ENCODE assay signal across 18 mouse cellular contexts in the genomic region with DNA sequence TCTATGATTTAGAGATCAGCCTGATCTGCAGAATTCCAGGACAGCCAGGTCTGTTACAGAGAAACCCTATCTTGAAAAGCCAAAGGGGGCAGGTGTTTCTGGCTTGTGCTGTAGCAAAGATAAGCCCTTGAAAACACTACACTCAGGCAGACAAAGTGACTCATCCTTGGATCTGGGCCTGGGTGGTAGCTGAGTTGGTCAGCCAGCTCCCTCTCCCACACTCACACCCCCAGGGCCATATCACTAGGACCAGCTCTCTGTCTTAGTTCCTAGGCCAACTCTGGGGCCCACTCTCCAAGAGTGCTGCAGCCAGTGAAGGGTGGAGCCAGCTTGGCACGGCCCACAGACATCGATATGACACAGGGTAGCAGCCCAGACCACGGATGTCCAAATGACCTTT. TPM values are rescaled to one million over a fixed set of nuclear protein-coding genes. Genes with fewer than 3 reads are reported as not detected.
DNase-seq lines count a peak whose midpoint lies in the region; ATAC-seq and TF ChIP-seq lines count a peak whose summit lies in the region.
"Had no signal": no experiment of that assay in that cellular context is flagged by ENCODE, and none has a peak within 500 bp of the region (broad histone marks: within the 10 kb centered on the region; RNA-seq: fewer than 3 reads in every experiment).

No protein-coding gene starts in this region.

- no peak overlapping the region for H3K27ac ChIP-seq in stomach, embryonic 14.5 days (ENCODE audit: low read length)
- H3K27ac ChIP-seq in stomach, postnatal 0 days (replicated peaks), result no peak overlapping the region
- H3K27ac ChIP-seq in liver, embryonic 14.5 days, result peak overlapping the region; percentile 3
- no peak overlapping the region for H3K27ac ChIP-seq in kidney, embryonic 14.5 days (ENCODE audit: low read depth, low read length)
- no peak overlapping the region for H3K27ac ChIP-seq in hindbrain, embryonic 16.5 days (ENCODE audit: low read depth, low read length)
- H3K27ac ChIP-seq: limb, embryonic 13.5 days had no signal

- no peak for DNase-seq in stomach, postnatal 0 days (ENCODE audit: low spot score)
- DNase-seq in adrenal gland, postnatal 36 days, result peak; percentile 24 to 39
- peak; percentile 31 to 50 (median 38) for DNase-seq in liver, embryonic 14.5 days (ENCODE audit: low read depth in 3 of 3, low spot score in 3 of 3)
- DNase-seq: cerebellum, postnatal 36 days; kidney, postnatal 10 days; lung, postnatal 14 days; right cerebral cortex, postnatal 25 days had no signal

- TF ChIP-seq CTCF in stomach, postnatal 0 days (IDR thresholded peaks at IDR 0.05; ENCODE audit: low read depth), result no peak
- TF ChIP-seq CTCF in liver, embryonic 14.5 days (IDR thresholded peaks at IDR 0.05; ENCODE audit: low read depth), result no peak

- H3K4me1 ChIP-seq in stomach, embryonic 14.5 days (ENCODE audit: control insufficient read depth, insufficient read depth, low read length), result no peaks in the 10 kb centered on the region
- H3K4me1 ChIP-seq in stomach, postnatal 0 days (replicated peaks; ENCODE audit: control insufficient read depth, insufficient read depth), result no peaks in the 10 kb centered on the region
- peaks cover 10 to 29% of the 10 kb centered on the region in 2 experiments for H3K4me1 ChIP-seq in liver, embryonic 14.5 days (replicated peaks; ENCODE audit: control insufficient read depth in 2 of 2, insufficient read depth in 2 of 2, low read length in 1 of 2)
- H3K4me1 ChIP-seq in kidney, embryonic 14.5 days (ENCODE audit: control insufficient read depth, insufficient read depth, low read length), result no peaks in the 10 kb centered on the region
- no peaks in the 10 kb centered on the region for H3K4me1 ChIP-seq in hindbrain, embryonic 16.5 days (ENCODE audit: control insufficient read depth, insufficient read depth, low read depth, low read length)
- H3K4me1 ChIP-seq: limb, embryonic 13.5 days had no signal

- H3K9me3 ChIP-seq in stomach, embryonic 14.5 days (ENCODE audit: control insufficient read depth, low read depth, low read length), result no peaks in the 10 kb centered on the region
- H3K9me3 ChIP-seq in stomach, postnatal 0 days (ENCODE audit: control insufficient read depth, low read length), result no peaks in the 10 kb centered on the region
- H3K9me3 ChIP-seq in liver, embryonic 14.5 days (ENCODE audit: control insufficient read depth, low read length), result no peaks in the 10 kb centered on the region
- no peaks in the 10 kb centered on the region for H3K9me3 ChIP-seq in kidney, embryonic 14.5 days (ENCODE audit: control insufficient read depth, low read length)
- no peaks in the 10 kb centered on the region for H3K9me3 ChIP-seq in hindbrain, embryonic 16.5 days (ENCODE audit: control insufficient read depth, low read length)
- H3K9me3 ChIP-seq: limb, embryonic 13.5 days had no signal

- WGBS in stomach, embryonic 14.5 days, result 85% methylated on average over 3 of the region's 3 CpGs
- WGBS in stomach, postnatal 0 days, result 79% methylated on average over 3 of the region's 3 CpGs
- 36% methylated on average over 3 of the region's 3 CpGs for WGBS in liver, embryonic 14.5 days (ENCODE audit: insufficient replicate concordance)
- WGBS in kidney, embryonic 14.5 days, result 74% methylated on average over 3 of the region's 3 CpGs
- whole genome bisulfite sequencing in hindbrain, embryonic 16.5 days, result 88% methylated on average over 3 of the region's 3 CpGs

- peak; percentile 53; the same call in 1 of the 2 replicates for ATAC-seq in stomach, embryonic 14.5 days (ENCODE audit: insufficient number of reproducible peaks, insufficient read depth, low FRiP score, low read depth)
- no peak for ATAC-seq in stomach, postnatal 0 days (ENCODE audit: low FRiP score, low TSS enrichment)
- peak; percentile 80 for ATAC-seq in liver, embryonic 14.5 days (ENCODE audit: insufficient read depth)
- no peak for ATAC-seq in kidney, embryonic 14.5 days (ENCODE audit: low FRiP score, low TSS enrichment)
- ATAC-seq in hindbrain, embryonic 16.5 days, result no peak
- ATAC-seq in megakaryocyte, adult 5-6 weeks (ENCODE audit: poor library complexity, severe bottlenecking), result no peak
- ATAC-seq: forebrain, embryonic 16.5 days had no signal

- H3K36me3 ChIP-seq in stomach, embryonic 14.5 days (ENCODE audit: control insufficient read depth, insufficient read depth, low read length), result no peaks in the 10 kb centered on the region
- H3K36me3 ChIP-seq in stomach, postnatal 0 days (ENCODE audit: control insufficient read depth, insufficient read depth, low read length), result no peaks in the 10 kb centered on the region
- no peaks in the 10 kb centered on the region for H3K36me3 ChIP-seq in liver, embryonic 14.5 days (replicated peaks; ENCODE audit: control insufficient read depth, insufficient read depth, low read depth)
- no peaks in the 10 kb centered on the region for H3K36me3 ChIP-seq in kidney, embryonic 14.5 days (ENCODE audit: control insufficient read depth, insufficient read depth, low read length)
- H3K36me3 ChIP-seq in hindbrain, embryonic 16.5 days (ENCODE audit: control insufficient read depth, insufficient read depth, low read length), result no peaks in the 10 kb centered on the region
- H3K36me3 ChIP-seq: limb, embryonic 13.5 days had no signal

- no peak overlapping the region for H3K4me2 ChIP-seq in stomach, embryonic 14.5 days (replicated peaks; ENCODE audit: low read depth, low read length)
- H3K4me2 ChIP-seq in stomach, postnatal 0 days (replicated peaks; ENCODE audit: low read depth), result no peak overlapping the region
- no peak overlapping the region for H3K4me2 ChIP-seq in liver, embryonic 14.5 days (ENCODE audit: low read depth)
- H3K4me2 ChIP-seq in kidney, embryonic 14.5 days (replicated peaks; ENCODE audit: low read depth, low read length), result no peak overlapping the region
- H3K4me2 ChIP-seq in hindbrain, embryonic 16.5 days (ENCODE audit: low read length), result no peak overlapping the region
- H3K4me2 ChIP-seq: limb, embryonic 13.5 days had no signal

- H3K4me3 ChIP-seq in stomach, embryonic 14.5 days (ENCODE audit: low read depth, low read length), result no peak overlapping the region
- no peak overlapping the region for H3K4me3 ChIP-seq in stomach, postnatal 0 days (ENCODE audit: low read depth, low read length)
- no peak overlapping the region for H3K4me3 ChIP-seq in liver, embryonic 14.5 days (ENCODE audit: insufficient read depth in 1 of 2, low read depth in 2 of 2, low read length in 2 of 2)
- H3K4me3 ChIP-seq in kidney, embryonic 14.5 days (ENCODE audit: low read length), result no peak overlapping the region
- no peak overlapping the region for H3K4me3 ChIP-seq in hindbrain, embryonic 16.5 days (ENCODE audit: low read length)
- H3K4me3 ChIP-seq: limb, embryonic 13.5 days had no signal

- H3K9ac ChIP-seq in stomach, embryonic 14.5 days (replicated peaks; ENCODE audit: low read depth, low read length), result no peak overlapping the region
- H3K9ac ChIP-seq in stomach, postnatal 0 days (ENCODE audit: low read length), result no peak overlapping the region
- H3K9ac ChIP-seq in liver, embryonic 14.5 days (replicated peaks), result no peak overlapping the region
- no peak overlapping the region for H3K9ac ChIP-seq in kidney, embryonic 14.5 days (ENCODE audit: low read depth, low read length)
- H3K9ac ChIP-seq in hindbrain, embryonic 16.5 days (ENCODE audit: low read depth, low read length), result no peak overlapping the region
- H3K9ac ChIP-seq: limb, embryonic 13.5 days had no signal

- TF ChIP-seq EP300 in stomach, postnatal 0 days (optimal IDR thresholded peaks at IDR 0.05), result no peak
- TF ChIP-seq EP300 in liver, embryonic 14.5 days (IDR thresholded peaks at IDR 0.05; ENCODE audit: low read depth), result peak; percentile 72

- H3K27me3 ChIP-seq in stomach, embryonic 14.5 days (ENCODE audit: control insufficient read depth, insufficient read depth, low read length), result no peaks in the 10 kb centered on the region
- H3K27me3 ChIP-seq in stomach, postnatal 0 days (ENCODE audit: control insufficient read depth, insufficient read depth, low read length), result no peaks in the 10 kb centered on the region
- H3K27me3 ChIP-seq in liver, embryonic 14.5 days (ENCODE audit: control insufficient read depth, insufficient read depth, low read length), result no peaks in the 10 kb centered on the region
- H3K27me3 ChIP-seq in kidney, embryonic 14.5 days (ENCODE audit: control insufficient read depth, insufficient read depth, low read length), result no peaks in the 10 kb centered on the region; the same call in 1 of the 2 replicates
- H3K27me3 ChIP-seq in hindbrain, embryonic 16.5 days (replicated peaks; ENCODE audit: control insufficient read depth, insufficient read depth, low read length), result peaks cover 9% of the 10 kb centered on the region; the same call in 1 of the 2 replicates

RNA-seq across cellular contexts. Expression of gene AU015836, which starts 38.5 kb away (rescaled TPM):
- 0.17 TPM in 1 of 2 replicates, not detected in the other for polyA plus RNA-seq in stomach, embryonic 14.5 days (2014; fragmentation: Nextera tagmentation; extraction: Ambion mirVana)
- 0.06 and 0.15 TPM in 2 replicates for polyA plus RNA-seq in stomach, postnatal 0 days (2015; fragmentation: Nextera tagmentation; extraction: Ambion mirVana)
- not detected for total RNA-seq in adrenal gland, postnatal 36 days (2021)
- polyA plus RNA-seq in liver, embryonic 14.5 days (2012; rRNA removed), result 1.3 and 1.6 TPM in 2 replicates
- 0.47 and 0.71 TPM in 2 replicates for polyA plus RNA-seq in liver, embryonic 14.5 days (2014; fragmentation: Nextera tagmentation; extraction: Ambion mirVana)
- 0.15 TPM in 1 of 2 replicates, not detected in the other for polyA plus RNA-seq in kidney, embryonic 14.5 days (2014; fragmentation: Nextera tagmentation; extraction: Ambion mirVana)
- not detected in 2 replicates for polyA plus RNA-seq in hindbrain, embryonic 16.5 days (2015; fragmentation: Nextera tagmentation; extraction: Ambion mirVana)
- not detected in 2 replicates for total RNA-seq in megakaryocyte, adult 5-6 weeks (2015)
- 0.48 TPM in 1 of 2 replicates, not detected in the other for total RNA-seq in megakaryocyte, adult 5-6 weeks (2017)
- total RNA-seq: gastrocnemius, postnatal 4 days; hematopoietic stem cell, adult 5-6 weeks; layer of hippocampus, postnatal 25 days; monocyte, adult 5-6 weeks; neutrophil, adult 5-6 weeks had no signal
- polyA plus RNA-seq: forebrain, embryonic 16.5 days had no signal

Comparison
In these comparisons a context has a peak if more than half of its experiments do, and no peak if none do; other contexts are left out.
1. ATAC-seq: peak in stomach, embryonic 14.5 days (single experiment) and liver, embryonic 14.5 days (single experiment); none in stomach, postnatal 0 days (single experiment), kidney, embryonic 14.5 days (single experiment), hindbrain, embryonic 16.5 days (single experiment) and megakaryocyte, adult 5-6 weeks (single experiment).